Mouse (Mus musculus) C2C12 (cell line): ENCODE data around the gene Flnb.

ENCODE experiments used
- CEBPB ChIP-seq: IDR thresholded peaks from one replicate; pipeline ENCODE4 v1.6.1; 2011; ENCODE audit warnings: low read depth, mild to moderate bottlenecking, control low read depth, moderate library complexity
- CTCF ChIP-seq: IDR thresholded peaks from one replicate; pipeline ENCODE4 v1.5.1; 2011; ENCODE audit not compliant: control insufficient read depth, insufficient read depth, insufficient read length
- FOSL1 ChIP-seq: IDR thresholded peaks from one replicate; pipeline ENCODE4 v1.8.0; 2011; ENCODE audit warnings: mild to moderate bottlenecking, low read length; ENCODE audit not compliant: poor library complexity, insufficient read depth, severe bottlenecking
- MAX ChIP-seq: IDR thresholded peaks from one replicate; pipeline ENCODE4 v1.6.1; 2011; ENCODE audit warnings: mild to moderate bottlenecking, control low read depth
- MYOG ChIP-seq: IDR thresholded peaks from one replicate; pipeline ENCODE4 v1.6.1; 2011; ENCODE audit not compliant: control insufficient read depth, insufficient read length; ENCODE audit errors: extremely low read depth
- USF1 ChIP-seq: IDR thresholded peaks from one replicate; pipeline ENCODE4 v1.6.1; 2011; ENCODE audit warnings: low read depth, mild to moderate bottlenecking, control low read depth, moderate library complexity

- TF ChIP-seq CTCF (no peak), MAX (no peak), FOSL1 (peak; percentile 13), MYOG (no peak), USF1 (no peak), CEBPB (peak; percentile 35)
Measured at GRCm38 (mm10) chr14:7847746-7848232, 30.0 kb downstream of the Flnb start.
